Mouse (Mus musculus) megakaryocyte, embryonic 14.5 days (primary cell): ENCODE results near the gene Clstn1.

Experiments
- FLI1 ChIP-seq: IDR thresholded peaks from 2 replicates; pipeline ENCODE4 v1.6.1; 2012; ENCODE audit warnings: low read length, inconsistent platforms, mixed read lengths
- GATA1 ChIP-seq: IDR thresholded peaks from 3 replicates; pipeline ENCODE4 v1.6.1; 2012; ENCODE audit warnings: mixed read lengths, low read length, inconsistent platforms, borderline replicate concordance

DNA sequence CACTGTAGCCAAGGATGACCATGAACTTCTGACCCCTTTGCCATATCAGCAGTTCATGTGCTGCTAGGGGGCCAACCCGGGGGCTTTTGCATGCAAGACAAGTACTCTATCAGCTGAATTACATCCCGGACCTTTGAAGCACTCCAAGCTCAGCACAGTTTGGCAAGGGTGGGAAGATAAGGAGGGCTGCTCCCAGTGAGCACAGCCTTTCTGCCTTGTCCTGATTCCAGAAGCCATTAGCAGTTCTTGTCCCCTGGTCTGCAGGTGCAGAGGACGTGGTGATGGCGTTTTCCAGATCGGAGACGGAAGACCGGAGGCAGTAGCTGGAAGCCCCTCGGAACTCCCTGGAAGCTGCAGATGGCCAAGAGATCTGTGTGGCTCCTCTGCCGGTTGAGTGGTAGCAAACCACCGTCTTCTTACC is 22.3 kb upstream of the Clstn1 start:
- no peak for TF ChIP-seq GATA1
- TF ChIP-seq FLI1: no peak
